Mouse (Mus musculus) ES-E14 (cell line): Measurements from ENCODE around the gene Wfdc15a. TPM values are rescaled to one million over a fixed set of nuclear protein-coding genes. Genes with fewer than 3 reads are reported as not detected.

Experiments used
- DNase-seq: peaks from one replicate; pipeline ENCODE4 v3.0.0-alpha.2; 2013; ENCODE audit warnings: low read depth, low spot score
- H3K27ac ChIP-seq: 2 replicates; pipeline ENCODE4 v1.5.1; 2012; ENCODE audit warnings: low read depth, mild to moderate bottlenecking, low read length, moderate library complexity, mixed read lengths; ENCODE audit not compliant: poor library complexity, insufficient read depth, severe bottlenecking
- H3K36me3 ChIP-seq: 2 replicates; pipeline ENCODE4 v1.6.1; 2012; ENCODE audit warnings: mild to moderate bottlenecking, low read length, moderate library complexity, mixed read lengths; ENCODE audit not compliant: control insufficient read depth, poor library complexity, insufficient read depth, severe bottlenecking
- H3K4me1 ChIP-seq, 2 experiments: fragments of 150-350 bp in 1 of 2; sonication (generic) in 1 of 2; 2 replicates each; pipeline ENCODE4 v1.6.1; 2012; ENCODE audit warnings: low read length in 2 of 2, mild to moderate bottlenecking in 1 of 2, mixed read lengths in 1 of 2; ENCODE audit not compliant: control insufficient read depth in 2 of 2, insufficient read depth in 2 of 2, poor library complexity in 1 of 2
- H3K4me3 ChIP-seq, 2 experiments: fragments of 150-350 bp in 1 of 2; sonication (generic) in 1 of 2; 2 replicates each; pipeline ENCODE4 v1.5.1; 2012; ENCODE audit warnings: low read length in 2 of 2, low read depth in 1 of 2, mild to moderate bottlenecking in 1 of 2, mixed read lengths in 1 of 2; ENCODE audit not compliant: insufficient read depth in 1 of 2, poor library complexity in 1 of 2, severe bottlenecking in 1 of 2
- H3K9ac ChIP-seq: 2 replicates; pipeline ENCODE4 v1.6.1; 2012; ENCODE audit warnings: low read depth, mild to moderate bottlenecking, low read length, mixed read lengths; ENCODE audit not compliant: poor library complexity, insufficient read depth, severe bottlenecking
- H3K9me3 ChIP-seq: fragments of 150-350 bp; sonication (generic); 2 replicates; pipeline ENCODE4 v1.6.1; 2012; ENCODE audit warnings: low read depth, mild to moderate bottlenecking, low read length; ENCODE audit not compliant: control insufficient read depth, insufficient read depth
- CHD2 ChIP-seq: IDR thresholded peaks from 2 replicates; pipeline ENCODE4 v1.6.1; 2014; ENCODE audit warnings: mild to moderate bottlenecking, low read depth, low read length, inconsistent platforms
- HCFC1 ChIP-seq: IDR thresholded peaks from 2 replicates; pipeline ENCODE4 v1.6.1; 2012; ENCODE audit warnings: low read length, inconsistent platforms, borderline replicate concordance; ENCODE audit not compliant: insufficient read depth
- MAFK ChIP-seq: IDR thresholded peaks from 2 replicates; pipeline ENCODE4 v1.6.1; 2014; ENCODE audit warnings: mild to moderate bottlenecking, low read depth, low read length, inconsistent platforms; ENCODE audit not compliant: insufficient read depth
- ZC3H11A ChIP-seq: IDR thresholded peaks from 2 replicates; pipeline ENCODE4 v1.6.1; 2012; ENCODE audit warnings: low read depth, mild to moderate bottlenecking, inconsistent platforms, low read length, borderline replicate concordance
- ZNF384 ChIP-seq: IDR thresholded peaks from 2 replicates; pipeline ENCODE4 v1.6.1; 2012; ENCODE audit warnings: low read depth, low read length, inconsistent platforms
- in situ Hi-C, 2 experiments: fragments of 600-800 bp; cut with MboI; formaldehyde crosslinking; loops; one replicate each; pipeline ENCODE4 v1.15.1; 2025; ENCODE audit warnings: low sequenced_read_pairs in 2 of 2, inconsistent platforms in 1 of 2; ENCODE audit not compliant: unreplicated experiment in 2 of 2
- total RNA-seq: library from RNA; depleted of rRNA; stranded (reverse); fragments of 300-350 nt; gene quantifications from 2 replicates; pipeline ENCODE4 v1.2.3, GENCODE M21; 2012; rRNA removed

Wfdc15a gene
- total RNA-seq, result 4.4 and 11.9 TPM in 2 replicates

GRCm38 (mm10) chr2:164199626-164200327, at the start of gene Wfdc15a:
Gene Wfdc15a (minus strand): TSS chr2:164200130.
- in situ Hi-C loops, result no loop called here
- H3K4me3 ChIP-seq, result no peak within 1 kb of the TSS
- H3K36me3 ChIP-seq, result no peaks in the 10 kb centered on the region
- TF ChIP-seq MAFK, result no peak
- TF ChIP-seq HCFC1, result no peak
- TF ChIP-seq ZNF384, result no peak
- TF ChIP-seq ZC3H11A, result no peak
- no peak for TF ChIP-seq CHD2
- no peak for DNase-seq
- no peak within 1 kb of the TSS for H3K27ac ChIP-seq
- no peak within 1 kb of the TSS for H3K9ac ChIP-seq
- H3K4me1 ChIP-seq, result no peaks in the 10 kb centered on the region; a peak in 1 of 4 replicates
- no peaks in the 10 kb centered on the region for H3K9me3 ChIP-seq

- Histone ChIP-seq H3K36me3 (no peaks in the 10 kb centered on the region), H3K9ac (no peak within 1 kb of the TSS), H3K27ac (no peak within 1 kb of the TSS), H3K4me1 (no peaks in the 10 kb centered on the region), H3K4me3 (no peak within 1 kb of the TSS), H3K9me3 (no peaks in the 10 kb centered on the region)
- no peak for DNase-seq
- in situ Hi-C loops, result no loop called here
- no peak for TF ChIP-seq ZNF384
Measured at GRCm38 (mm10) chr2:164238366-164238765, 38.4 kb upstream of the Wfdc15a start, which contains the start of gene Svs2. Gene Svs2 (minus strand): TSS chr2:164238466.

GRCm38 (mm10) chr2:164232671-164233070, 32.7 kb upstream of the Wfdc15a start:
- TF ChIP-seq ZNF384, result no peak
- no peak for TF ChIP-seq MAFK
- no peak for TF ChIP-seq ZC3H11A
- no peak for TF ChIP-seq CHD2
- no peak for TF ChIP-seq HCFC1
- Histone ChIP-seq H3K4me3 (no peak overlapping the region), H3K27ac (no peak overlapping the region), H3K4me1 (peaks cover 0 to 2% of the 10 kb centered on the region in 2 experiments; a peak in 1 of 4 replicates), H3K36me3 (no peaks in the 10 kb centered on the region), H3K9ac (no peak overlapping the region), H3K9me3 (no peaks in the 10 kb centered on the region)
- peak; percentile 17 for DNase-seq
- in situ Hi-C loops, result no loop called here

- DNase-seq, result no peak
- Histone ChIP-seq H3K36me3 (no peaks in the 10 kb centered on the region), H3K4me3 (no peak overlapping the region), H3K9me3 (no peaks in the 10 kb centered on the region), H3K4me1 (peaks cover 0 to 2% of the 10 kb centered on the region in 2 experiments; a peak in 1 of 4 replicates), H3K27ac (no peak overlapping the region; the same call in 1 of the 2 replicates), H3K9ac (no peak overlapping the region)
- in situ Hi-C loops, result no loop called here
- TF ChIP-seq HCFC1 (no peak), ZNF384 (no peak), CHD2 (no peak), MAFK (no peak), ZC3H11A (no peak)
Measured at GRCm38 (mm10) chr2:164228361-164229070, 28.6 kb upstream of the Wfdc15a start.

DNA sequence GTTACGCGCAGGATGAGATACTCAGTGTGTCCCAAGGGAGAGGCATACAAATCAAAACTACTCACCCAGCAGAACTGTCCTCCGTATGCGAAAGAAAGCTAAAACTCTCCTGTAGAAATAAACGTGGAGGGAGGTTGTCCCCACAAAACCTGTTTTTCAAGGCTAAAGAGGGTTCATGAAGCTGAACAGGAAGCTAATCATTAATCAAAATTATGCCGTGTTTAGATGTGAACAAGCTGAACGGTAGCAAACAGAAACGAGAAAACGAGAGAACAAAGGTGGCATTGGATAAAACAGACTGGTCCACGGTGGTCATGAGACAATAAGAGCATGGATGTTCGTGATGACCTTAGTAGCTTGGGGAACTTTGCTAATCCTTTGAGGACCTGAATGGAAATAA, 21.6 kb upstream of the Wfdc15a start, which contains the start of gene Wfdc15b:
Gene Wfdc15b, minus strand, starts transcription at position 139 of the 400 bp plus-strand sequence.
- DNase-seq, result no peak
- no peak for TF ChIP-seq MAFK
- TF ChIP-seq HCFC1, result no peak
- TF ChIP-seq CHD2, result no peak
- no peak for TF ChIP-seq ZNF384
- no peak for TF ChIP-seq ZC3H11A
- H3K36me3 ChIP-seq, result no peaks in the 10 kb centered on the region
- H3K27ac ChIP-seq, result no peak within 1 kb of the TSS
- in situ Hi-C loops, result no loop called here
- no peaks in the 10 kb centered on the region for H3K9me3 ChIP-seq
- no peak within 1 kb of the TSS for H3K4me3 ChIP-seq
- no peak within 1 kb of the TSS for H3K9ac ChIP-seq
- H3K4me1 ChIP-seq, result no peaks in the 10 kb centered on the region
